Mouse (Mus musculus): ENCODE measurements around the gene Aamp.
"Not testable (repeated sequence)": the region's sequence is repeated elsewhere in the genome, so short reads cannot be mapped to it uniquely, and the experiment has no call there.

The Aamp gene

GRCm38 (mm10) chr1:74284543-74285160, at the start of gene Aamp, which contains the start of gene Pnkd:
TSS of gene Aamp (minus strand) at chr1:74284738.
TSS of gene Pnkd (plus strand) at chr1:74284930.
- DNase-seq: peak; percentile 99 to 100

- no peak for DNase-seq
Observed at GRCm38 (mm10) chr1:74332930-74333329, 48.4 kb upstream of the Aamp start.

- DNase-seq: peak; percentile 95 to 97
Observed at GRCm38 (mm10) chr1:74332241-74332763, 47.8 kb upstream of the Aamp start.

GRCm38 (mm10) chr1:74331046-74331681, 46.6 kb upstream of the Aamp start:
- DNase-seq: peak; percentile 25 to 49

- peak in 1 of 2 experiments; percentile 38 for DNase-seq
Observed at GRCm38 (mm10) chr1:74329899-74330431, 45.4 kb upstream of the Aamp start.

- not testable (repeated sequence) for DNase-seq
Observed at GRCm38 (mm10) chr1:74326916-74327315, 42.4 kb upstream of the Aamp start.

GRCm38 (mm10) chr1:74321396-74321795, 36.9 kb upstream of the Aamp start:
- DNase-seq: no peak

- DNase-seq: no peak
Observed at GRCm38 (mm10) chr1:74318711-74319110, 34.2 kb upstream of the Aamp start.

GRCm38 (mm10) chr1:74316114-74316827, 31.7 kb upstream of the Aamp start:
- no peak for DNase-seq

GRCm38 (mm10) chr1:74314796-74315195, 30.3 kb upstream of the Aamp start:
- DNase-seq: no peak

GRCm38 (mm10) chr1:74313049-74313692, 28.6 kb upstream of the Aamp start:
- peak; percentile 45 to 71 for DNase-seq

- DNase-seq: peak; percentile 44 to 66
Observed at GRCm38 (mm10) chr1:74309767-74310166, 25.2 kb upstream of the Aamp start.

GRCm38 (mm10) chr1:74308001-74308964, 23.7 kb upstream of the Aamp start:
- no peak for DNase-seq

- no peak for DNase-seq
Observed at GRCm38 (mm10) chr1:74307146-74307545, 22.6 kb upstream of the Aamp start.

GRCm38 (mm10) chr1:74305522-74305921, 21.0 kb upstream of the Aamp start, which contains the start of gene Tmbim1:
TSS of gene Tmbim1 (minus strand) at chr1:74305622.
- DNase-seq: no peak

- no peak for DNase-seq
Observed at GRCm38 (mm10) chr1:74304946-74305345, 20.4 kb upstream of the Aamp start.

GRCm38 (mm10) chr1:74304339-74304790, 19.8 kb upstream of the Aamp start:
- no peak for DNase-seq

- peak; percentile 86 to 92 for DNase-seq
Observed at GRCm38 (mm10) chr1:74303509-74304338, 19.2 kb upstream of the Aamp start.

- DNase-seq: no peak
Observed at GRCm38 (mm10) chr1:74302835-74303234, 18.3 kb upstream of the Aamp start.

- DNase-seq: no peak
Observed at GRCm38 (mm10) chr1:74302229-74302628, 17.7 kb upstream of the Aamp start.

Data from kidney, postnatal 4 days (tissue).